Mouse (Mus musculus) heart, postnatal 10 days (tissue): Measurements from ENCODE around the gene Knl1. TPM values are rescaled to one million over a fixed set of nuclear protein-coding genes. Genes with fewer than 3 reads are reported as not detected.

Experiments used
- DNase-seq, 2 experiments: peaks; one replicate each; pipeline ENCODE4 v3.0.0; 2021
- intact Hi-C: fragments of 180-260 bp; cut with DNase I; formaldehyde crosslinking; loops from one replicate; pipeline ENCODE4 v1.15.1; 2025
- total RNA-seq, 2 experiments: library from RNA; stranded (reverse); gene quantifications; 2 replicates each; pipeline ENCODE4 v1.2.3; 2021

The Knl1 gene
- total RNA-seq, 2 experiments from 2014 or later, result 6.7 to 9.1 TPM

DNA sequence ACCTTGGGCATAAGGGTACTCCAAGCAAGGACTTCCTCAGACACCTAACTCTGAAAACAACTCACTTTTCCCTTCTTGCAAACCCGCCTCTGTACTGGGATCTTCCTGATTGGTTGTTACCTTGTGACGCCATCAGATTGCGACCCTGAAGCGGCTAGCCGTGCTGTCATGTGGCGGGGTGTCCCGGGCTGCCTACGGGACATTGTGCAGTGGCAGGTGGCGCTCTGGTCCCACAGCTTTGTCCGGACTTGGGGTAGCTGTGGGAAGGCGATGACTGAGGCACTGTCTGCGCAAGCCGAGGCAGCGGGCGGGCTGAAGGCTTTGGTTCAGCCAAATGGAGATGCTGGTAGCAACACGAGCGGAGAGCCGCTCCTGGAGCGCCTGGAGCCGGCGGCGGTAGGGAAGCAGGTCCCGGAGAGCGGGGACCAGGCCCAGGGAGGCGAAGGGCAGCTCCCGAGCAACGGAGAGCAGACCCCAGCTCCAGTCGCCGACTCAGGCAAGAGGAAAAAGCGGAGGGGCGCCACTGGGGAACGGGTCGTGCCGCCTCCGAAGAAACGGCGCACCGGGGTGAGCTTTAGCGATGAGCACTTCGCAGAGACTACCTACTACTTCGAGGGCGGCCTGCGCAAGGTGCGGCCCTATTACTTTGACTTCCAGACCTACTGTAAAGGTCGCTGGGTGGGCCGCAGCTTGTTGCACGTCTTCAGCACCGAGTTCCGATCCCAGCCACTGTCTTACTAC lies 12.1 kb upstream of the Knl1 start, which contains the start of gene Rpusd2:
Gene Rpusd2 (plus strand): TSS at position 135 of the 741 bp plus-strand sequence.
- intact Hi-C loops, result loop anchor here (5.0 kb wide), 1 partner anchor 252 kb away; the partner anchor contains the start of gene Vps18
- peak; percentile 95 to 97 for DNase-seq

DNA sequence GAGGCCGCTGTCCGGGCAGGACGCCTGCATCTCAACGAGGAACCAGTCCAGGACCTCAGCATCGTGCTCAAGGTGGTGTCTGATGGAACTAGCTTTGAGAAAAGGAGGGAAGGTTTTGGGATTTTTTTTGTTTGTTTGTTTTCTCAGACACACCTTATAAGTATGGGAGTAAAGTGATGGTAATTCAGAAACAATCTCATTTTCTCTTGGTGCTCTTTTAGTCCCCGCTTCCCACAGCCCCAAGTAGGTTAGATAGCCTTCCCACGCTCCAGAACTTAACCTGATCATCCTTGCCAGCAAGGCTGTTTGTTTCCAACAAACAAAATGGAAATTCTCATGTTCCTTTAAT lies 11.5 kb upstream of the Knl1 start:
- intact Hi-C loops, result no loop called here
- no peak for DNase-seq

DNA sequence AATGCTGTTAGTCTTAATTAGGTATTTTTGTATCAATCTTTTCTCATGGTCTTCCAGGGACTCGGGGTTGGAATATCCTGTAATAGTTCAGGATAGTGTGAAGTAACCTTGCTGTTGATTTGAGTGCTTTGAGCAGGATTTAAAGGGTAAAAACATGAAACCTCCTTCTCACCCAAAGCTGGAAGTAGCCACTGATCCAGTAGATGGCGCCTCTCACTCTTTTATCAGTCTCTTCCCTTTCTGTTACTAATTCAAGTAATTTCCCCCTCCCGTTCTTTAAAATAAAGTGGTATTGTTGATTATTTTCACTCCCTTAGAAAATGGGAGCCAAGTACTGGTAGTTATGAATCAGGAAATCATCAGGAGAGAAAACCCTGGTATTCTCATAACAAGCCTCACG lies 6.0 kb upstream of the Knl1 start:
- intact Hi-C loops, result no loop called here

DNA sequence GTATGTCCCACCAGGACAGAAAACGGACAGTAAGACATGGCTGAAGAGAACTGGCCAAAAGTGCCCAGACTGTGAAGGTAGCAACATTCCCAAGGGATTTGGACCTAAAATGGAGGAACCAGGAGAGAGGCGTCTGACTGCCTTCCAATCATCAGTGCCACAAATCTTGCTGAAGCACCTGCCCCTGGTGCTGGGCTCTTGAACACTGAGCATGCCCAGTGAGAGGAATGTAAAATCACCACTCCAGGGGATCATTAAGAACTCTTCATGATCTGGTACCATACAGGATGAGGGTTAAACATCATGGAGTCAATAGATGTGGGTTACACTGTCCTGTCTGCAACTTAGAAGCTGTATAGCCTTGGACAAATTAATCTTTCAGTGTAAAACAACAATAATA lies 1.8 kb upstream of the Knl1 start:
- DNase-seq, result no peak
- intact Hi-C loops, result no loop called here

More for the DNA sequence above, 6.0 kb upstream of the Knl1 start:
- DNase-seq, result peak in 1 of 2 experiments; percentile 49

DNA sequence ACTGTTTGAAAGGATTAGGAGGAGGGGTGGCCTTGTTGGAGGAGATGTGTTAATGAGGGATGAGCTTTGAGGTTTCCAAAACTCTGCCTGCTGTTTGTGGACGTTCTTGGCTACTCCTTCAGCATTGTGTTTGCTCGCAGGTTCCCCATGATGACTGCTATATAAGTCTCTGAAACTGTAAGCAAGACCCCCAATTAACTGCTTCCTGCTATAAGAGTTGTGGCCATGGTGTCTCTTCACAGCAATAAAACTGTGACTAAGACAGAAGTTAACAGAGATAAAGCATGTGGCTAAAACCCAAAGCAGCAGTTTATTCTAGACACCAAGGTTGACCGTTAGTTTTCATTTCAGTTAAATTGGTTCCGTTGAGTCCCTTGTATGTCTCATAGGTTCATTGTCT lies 930 bp downstream of the Knl1 start:
- intact Hi-C loops, result no loop called here
- no peak for DNase-seq

DNA sequence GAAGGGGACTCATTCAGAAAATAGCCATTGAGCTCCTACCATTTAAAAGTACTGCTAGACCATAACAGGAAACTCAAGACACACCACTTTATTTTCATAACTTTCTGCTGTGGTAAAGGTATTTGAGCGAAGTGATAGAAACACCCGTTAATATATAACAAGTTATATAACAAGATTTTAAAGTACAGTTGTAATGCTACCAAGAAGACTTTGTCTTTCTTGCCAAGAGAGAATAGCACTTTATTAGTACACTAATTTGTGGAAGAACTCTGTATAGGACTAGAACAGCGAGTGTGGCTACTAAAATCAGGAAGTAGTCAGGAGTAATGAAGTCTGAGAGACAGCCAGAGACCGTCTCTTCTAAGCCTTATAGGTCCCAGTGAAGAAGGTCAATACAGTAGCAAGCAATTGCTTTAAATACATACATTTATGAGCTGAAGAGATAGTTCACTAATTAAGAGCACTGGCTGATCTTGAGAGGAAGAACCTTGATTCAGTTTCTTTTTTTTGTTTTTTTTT lies 3.3 kb downstream of the Knl1 start:
- DNase-seq, result no peak
- intact Hi-C loops, result no loop called here

DNA sequence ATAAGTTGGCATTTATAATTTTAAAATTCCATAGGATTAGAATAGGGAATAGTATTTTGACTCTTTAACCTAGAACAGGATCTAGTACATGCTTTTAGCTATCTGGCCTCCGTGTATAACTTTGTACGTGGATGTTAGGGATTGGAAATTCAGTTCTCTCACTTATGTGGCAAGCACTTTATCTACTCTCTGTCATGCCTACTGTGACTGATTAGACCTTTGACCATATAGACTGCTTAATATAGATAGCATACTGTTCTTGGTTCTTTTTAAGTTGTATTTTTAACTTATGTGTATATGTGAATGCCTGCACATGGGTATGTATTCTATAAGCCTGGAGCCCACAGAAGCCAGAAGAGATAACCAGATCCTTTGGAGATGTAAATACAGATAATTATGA lies 13.2 kb downstream of the Knl1 start:
- DNase-seq, result no peak
- intact Hi-C loops, result no loop called here

DNA sequence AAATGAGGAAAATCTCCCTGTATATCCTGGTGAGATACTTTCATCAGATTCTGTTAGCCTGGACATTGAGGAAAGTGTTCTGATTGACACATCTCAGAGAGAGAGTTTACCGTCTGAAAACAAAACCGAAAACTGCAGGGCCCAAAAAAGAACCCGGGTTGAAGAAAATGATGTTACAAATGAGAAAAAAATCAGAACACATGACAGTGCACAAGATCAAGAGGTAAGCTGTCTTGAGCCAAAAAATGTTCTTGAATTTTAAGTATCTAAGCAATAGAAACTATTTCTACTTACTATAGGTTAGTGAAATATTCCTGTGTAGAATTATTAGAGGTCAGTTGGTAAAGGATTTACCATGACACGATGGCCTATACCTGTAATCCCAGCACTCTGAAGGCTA lies 25.5 kb downstream of the Knl1 start:
- intact Hi-C loops, result no loop called here

DNA sequence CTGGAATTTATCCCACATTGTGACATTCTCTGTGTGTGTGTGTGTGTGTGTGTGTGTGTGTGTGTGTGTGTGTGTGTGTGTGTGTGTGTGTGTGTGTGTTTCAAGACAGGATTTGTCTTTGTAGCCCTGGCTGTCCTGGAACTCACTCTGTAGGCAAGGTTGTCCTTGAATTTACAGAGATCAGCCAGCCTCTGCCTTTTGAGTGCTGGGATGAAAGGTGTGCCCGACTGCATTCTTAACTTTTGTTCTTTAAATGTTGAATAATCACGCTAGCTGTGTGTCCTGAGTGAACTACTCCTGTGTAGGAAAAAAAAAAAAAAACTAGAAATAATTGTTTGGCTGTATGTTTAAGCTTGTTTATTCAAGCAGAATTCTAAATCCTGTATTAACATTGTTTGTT lies 39.2 kb downstream of the Knl1 start:
- intact Hi-C loops, result no loop called here

More for the DNA sequence above, 25.5 kb downstream of the Knl1 start:
- DNase-seq, result no peak

DNA sequence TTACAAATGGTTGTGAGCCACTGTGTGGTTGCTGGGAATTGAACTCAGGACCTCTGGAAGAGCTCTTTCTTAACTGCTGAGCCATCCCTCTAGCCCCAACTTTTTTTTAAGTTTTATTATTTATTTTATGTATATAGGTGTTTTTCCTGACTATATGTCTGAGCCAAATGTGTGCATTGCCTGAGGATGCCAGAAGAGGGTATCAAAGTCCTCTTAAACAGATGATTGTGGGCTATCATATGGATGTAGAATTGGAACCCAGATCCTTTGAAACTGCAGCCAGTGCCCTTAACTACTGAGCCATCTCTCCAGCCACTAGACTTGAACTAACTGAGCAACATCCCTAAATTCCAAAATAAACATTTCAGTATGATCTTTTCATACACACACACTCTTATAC lies 54.6 kb downstream of the Knl1 start:
- DNase-seq, result no peak
- intact Hi-C loops, result loop anchor here (5.0 kb wide), 1 partner anchor 86 kb away; no protein-coding TSS in a partner anchor

More for the DNA sequence above, 39.2 kb downstream of the Knl1 start:
- DNase-seq, result no peak

DNA sequence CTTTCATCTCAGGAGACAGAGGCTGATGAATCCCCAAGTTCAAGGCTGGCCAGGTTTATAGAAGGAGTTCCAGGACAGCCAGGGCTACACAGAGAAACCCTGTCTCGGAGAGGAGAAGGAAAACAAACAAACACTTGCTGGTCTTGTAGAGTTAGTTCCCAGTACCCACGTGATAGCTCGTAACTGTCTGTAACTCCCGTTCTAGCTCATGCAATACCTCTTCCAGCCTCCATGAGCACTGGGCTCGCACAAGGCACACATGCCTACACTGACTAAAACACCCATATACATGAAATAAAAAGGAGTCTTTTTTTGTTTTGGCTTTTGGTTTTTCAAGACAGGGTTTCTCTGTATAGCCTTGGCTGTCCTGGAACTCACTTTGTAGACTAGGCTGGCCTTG lies 59.7 kb downstream of the Knl1 start:
- intact Hi-C loops, result no loop called here
- no peak for DNase-seq

DNA sequence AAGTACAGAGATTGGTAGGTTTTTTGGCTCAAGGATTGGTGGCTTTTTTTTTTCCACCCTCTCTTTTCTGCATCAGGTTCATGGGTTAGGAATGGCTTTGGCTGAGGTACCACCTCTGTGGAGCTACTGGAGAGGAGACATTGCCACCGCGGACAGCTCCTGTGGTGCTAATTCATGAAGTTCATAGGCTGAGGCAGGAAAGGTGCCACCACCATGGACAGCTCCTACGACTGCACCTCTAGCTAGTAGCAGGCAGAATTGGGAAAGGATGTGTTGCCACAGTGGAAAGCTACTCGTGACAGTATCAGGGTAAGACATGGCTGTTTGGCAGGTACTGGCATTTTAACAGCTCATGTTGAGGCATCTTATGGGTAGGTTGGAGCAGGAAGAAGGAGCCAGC lies 61.6 kb downstream of the Knl1 start:
- intact Hi-C loops, result no loop called here
- peak; percentile 52 to 64 for DNase-seq

DNA sequence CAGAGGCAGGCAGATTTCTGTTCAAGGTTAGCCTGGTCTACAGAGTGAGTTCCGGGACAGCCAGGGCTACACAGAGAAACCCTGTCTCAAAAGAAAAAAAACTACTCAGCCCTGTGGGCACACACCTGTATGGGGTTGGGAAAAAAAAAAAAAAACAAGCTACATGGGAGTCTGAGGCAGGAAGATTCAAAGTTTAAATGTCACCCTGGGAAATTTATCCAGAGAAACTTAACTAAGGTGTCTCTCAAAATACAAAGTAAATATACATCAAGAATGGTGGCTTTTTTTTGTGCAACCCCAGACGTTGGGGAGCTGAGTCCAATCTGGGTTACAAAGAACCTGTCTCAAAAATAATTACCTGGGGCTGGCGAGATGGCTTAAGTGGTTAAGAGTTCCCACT lies 64.1 kb downstream of the Knl1 start:
- no peak for DNase-seq
- intact Hi-C loops, result no loop called here

DNA sequence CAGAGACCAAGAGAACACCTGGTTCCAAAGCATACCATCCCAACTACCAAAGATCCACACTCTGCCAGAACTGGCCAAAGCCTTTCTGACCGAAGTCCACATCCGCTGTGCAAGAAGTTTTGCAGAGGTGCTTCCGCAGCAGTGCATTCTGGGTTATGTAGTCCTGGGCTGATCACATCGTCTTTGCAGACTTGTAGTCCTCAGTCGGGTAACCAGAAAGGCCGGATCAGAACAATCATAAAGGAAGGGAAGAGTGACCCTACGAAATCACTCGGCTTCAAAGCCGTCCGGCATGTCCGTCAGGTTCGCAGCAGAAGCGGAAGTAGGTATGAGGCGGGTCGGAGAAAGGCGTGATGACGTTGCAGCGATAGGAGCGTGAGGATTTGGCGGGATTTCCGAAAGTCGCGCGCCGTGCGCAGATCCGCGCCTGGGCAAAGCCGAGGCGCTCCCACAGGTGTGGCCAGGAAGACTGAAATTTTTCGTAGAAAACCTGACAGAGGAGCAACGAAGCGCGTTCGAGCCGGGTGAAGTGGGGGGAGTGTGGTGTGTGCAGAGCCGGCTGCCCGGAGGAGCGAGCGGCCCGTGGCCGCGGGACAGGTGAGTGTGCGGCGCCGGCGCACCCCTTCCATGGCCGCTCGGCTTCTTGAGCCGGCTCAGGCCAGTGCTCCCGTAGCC lies 65.7 kb downstream of the Knl1 start, which contains the start of gene Rad51:
Gene Rad51 (plus strand): TSS at position 356 of the 675 bp plus-strand sequence.
- intact Hi-C loops, result no loop called here
- DNase-seq, result peak; percentile 91 to 93

DNA sequence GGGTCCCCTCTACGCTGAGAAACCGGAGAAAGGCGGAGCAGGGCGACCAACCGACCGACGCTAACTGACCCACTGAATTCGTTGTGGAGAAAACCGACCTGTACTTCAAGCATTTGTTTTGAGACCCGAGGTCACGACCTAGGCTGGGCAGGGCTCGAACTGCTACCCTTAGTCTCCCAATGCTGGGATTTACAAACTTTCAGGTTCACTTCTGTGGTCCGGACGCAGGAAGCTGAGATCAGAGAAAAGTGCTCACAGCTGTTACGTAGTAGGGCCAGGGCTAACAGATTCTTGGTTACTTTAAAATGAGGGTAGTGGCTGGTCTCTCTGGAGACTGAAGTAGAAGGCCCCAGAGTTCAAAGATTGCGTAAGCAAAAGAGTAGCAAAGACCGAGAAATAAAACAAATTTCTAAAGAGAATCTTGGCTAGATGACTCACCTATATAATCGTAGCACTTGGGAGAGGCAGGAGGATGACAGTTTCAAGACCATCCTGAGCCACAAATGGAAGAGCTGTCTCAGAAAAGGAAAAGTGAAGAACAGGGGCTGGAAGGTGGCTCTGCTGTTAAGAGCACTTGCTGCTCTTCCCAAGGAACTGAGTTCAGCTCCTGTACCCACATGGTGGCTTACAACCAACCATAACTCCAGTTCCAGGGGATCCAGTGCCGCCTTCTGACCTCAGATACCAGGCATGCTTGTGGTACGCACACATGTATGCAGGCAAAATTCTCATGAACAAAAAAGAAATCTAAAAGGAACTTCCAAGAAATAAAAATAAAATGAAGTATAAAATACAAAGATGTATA lies 66.4 kb downstream of the Knl1 start:
- no peak for DNase-seq

DNA sequence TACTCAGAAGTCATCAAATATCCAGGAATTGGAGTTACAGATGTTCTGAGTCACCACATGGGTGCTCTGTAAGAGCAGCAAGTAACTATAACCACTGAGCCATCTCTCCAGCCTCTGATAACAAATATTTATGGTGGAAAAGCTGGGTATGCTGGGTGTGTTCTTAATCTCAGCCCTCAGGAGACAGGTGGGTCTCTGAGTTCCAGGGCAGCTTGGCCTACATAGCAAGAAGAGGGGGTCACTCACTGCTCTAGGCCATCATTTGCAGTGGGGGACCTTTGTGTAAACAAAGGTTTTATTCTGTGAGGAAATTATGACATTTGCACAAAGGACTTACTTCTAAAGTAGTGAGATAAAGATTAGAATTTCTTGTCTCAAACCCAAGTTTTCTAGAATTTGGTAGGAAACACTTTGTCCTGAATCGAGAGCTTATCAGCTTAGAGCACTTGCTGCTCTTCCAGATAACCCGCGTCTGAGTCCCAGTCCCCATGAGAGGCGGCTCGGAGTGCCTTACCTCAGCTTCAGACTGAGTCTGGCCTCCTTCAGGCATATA lies 89.5 kb downstream of the Knl1 start:
- no peak for DNase-seq
- intact Hi-C loops, result no loop called here

More for the DNA sequence above, 66.4 kb downstream of the Knl1 start:
- intact Hi-C loops, result no loop called here

DNA sequence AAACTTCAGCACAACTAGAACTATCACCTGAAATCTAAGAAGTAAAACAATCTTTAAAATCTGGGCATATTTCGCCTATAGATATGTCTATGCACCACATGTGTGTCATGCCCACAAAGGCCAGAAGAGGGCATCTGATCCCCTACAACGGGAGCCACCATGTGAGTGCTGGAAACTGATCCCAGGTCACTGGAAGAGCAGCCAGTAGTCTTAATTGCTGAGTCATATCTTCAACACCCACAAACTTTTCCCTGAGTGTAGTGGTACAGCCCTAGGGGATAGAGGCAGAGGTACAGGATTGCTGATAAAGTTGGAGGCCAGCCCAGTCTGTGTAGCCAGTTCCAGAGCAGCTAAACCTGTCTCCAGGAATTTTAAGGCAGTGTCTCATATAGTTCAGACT lies 98.3 kb downstream of the Knl1 start:
- DNase-seq, result no peak

DNA sequence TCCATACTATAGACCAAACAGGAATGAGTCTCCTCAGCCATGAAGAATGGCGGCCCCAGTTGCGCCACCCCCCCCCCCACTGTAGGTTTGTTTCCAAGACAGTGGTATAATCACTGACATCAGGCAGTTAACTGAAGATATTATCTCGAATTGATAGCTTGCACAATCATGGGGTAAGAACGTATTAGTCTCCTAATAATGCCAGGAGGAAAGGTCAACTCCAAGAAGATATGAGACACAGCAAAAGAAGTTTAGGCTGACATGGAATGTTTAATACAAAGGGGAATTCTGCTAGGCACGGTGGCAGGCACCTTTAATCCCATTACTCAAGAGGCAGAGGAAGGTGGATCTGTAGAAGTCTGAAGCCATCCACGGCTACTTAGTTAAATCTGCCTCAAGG lies 99.5 kb downstream of the Knl1 start:
- DNase-seq, result no peak
- intact Hi-C loops, result no loop called here

More for the DNA sequence above, 98.3 kb downstream of the Knl1 start:
- intact Hi-C loops, result loop anchor here (2.0 kb wide), 1 partner anchor 44 kb away; no protein-coding TSS in a partner anchor

DNA sequence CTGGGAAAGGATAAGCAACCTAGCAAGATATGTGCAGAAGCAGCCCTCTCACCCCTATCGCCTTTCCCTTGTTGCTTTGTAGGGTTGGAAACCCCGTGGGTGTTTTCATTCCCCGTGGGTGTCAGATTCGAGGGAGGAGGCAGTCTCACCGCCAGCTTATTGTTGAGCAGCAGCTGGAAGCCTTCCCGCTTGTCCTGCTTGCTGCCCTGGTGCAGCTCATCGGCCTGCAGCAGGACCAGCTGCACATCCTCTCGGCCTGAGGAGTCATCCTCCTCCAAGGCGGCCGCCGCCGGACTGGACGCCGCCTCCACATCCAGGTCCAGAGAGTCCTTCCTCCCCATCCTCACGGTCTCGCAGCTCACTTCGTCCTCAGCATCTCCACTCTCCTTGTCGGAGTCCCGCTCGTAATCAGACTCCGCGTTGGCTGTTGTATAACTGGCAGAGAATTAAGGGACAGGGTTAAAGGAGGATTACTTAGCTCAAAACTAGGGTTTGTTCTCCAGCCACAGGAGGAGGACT lies 100.3 kb downstream of the Knl1 start:
- DNase-seq, result peak; percentile 37 to 52
- intact Hi-C loops, result no loop called here

DNA sequence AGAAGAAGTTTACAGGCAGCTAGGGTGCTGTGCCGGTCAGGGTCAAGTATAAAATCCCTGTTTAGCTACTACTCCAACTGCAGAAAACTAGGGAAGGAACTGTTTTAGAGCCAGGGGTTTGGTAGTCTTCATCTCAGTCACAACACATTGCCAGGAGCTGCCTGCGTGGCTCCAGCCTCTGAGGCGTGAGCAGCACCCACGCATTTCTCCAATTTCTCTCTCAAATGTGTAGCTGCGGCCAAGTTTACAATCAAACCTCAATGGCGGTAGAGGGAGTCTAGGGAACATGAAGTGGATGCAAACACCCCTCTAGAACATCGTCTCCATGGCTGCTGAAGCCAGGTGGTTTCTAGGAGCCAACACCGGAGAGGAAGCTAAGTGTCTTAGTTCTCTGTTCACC lies 100.9 kb downstream of the Knl1 start:
- intact Hi-C loops, result no loop called here
- DNase-seq, result no peak
